Mouse (Mus musculus): Measurements from ENCODE around the gene Prnd.

- no peak for TF ChIP-seq POLR2A (IDR thresholded peaks at IDR 0.05; ENCODE audit: borderline replicate concordance, low read depth, low read length)
- TF ChIP-seq CTCF (IDR thresholded peaks at IDR 0.05; ENCODE audit: low read depth, low read length): no peak
These were observed 2.4 kb downstream of the Prnd start for GRCm38 (mm10) chr2:131952961-131953538.

Measured in bone marrow macrophage, adult 2 months (primary cell).